9 mouse cellular contexts compared by ENCODE assay signal in genomic region chr1:106583245-106584241, GRCm38 (mm10).
DNase-seq lines count a peak whose midpoint lies in the region; ATAC-seq and TF ChIP-seq lines count a peak whose summit lies in the region.
"Had no signal": no experiment of that assay in that cellular context is flagged by ENCODE, and none has a peak within 500 bp of the region (broad histone marks: within the 10 kb centered on the region; RNA-seq: fewer than 3 reads in every experiment).

No protein-coding gene starts in this region.

- no peak overlapping the region for H3K9ac ChIP-seq in forebrain, postnatal 0 days
- H3K9ac ChIP-seq in forebrain, embryonic 13.5 days = no peak overlapping the region
- no peak overlapping the region for H3K9ac ChIP-seq in hindbrain, postnatal 0 days (replicated peaks; ENCODE audit: low read length)

- no peak overlapping the region for H3K4me2 ChIP-seq in forebrain, postnatal 0 days (ENCODE audit: low read depth)
- H3K4me2 ChIP-seq in forebrain, embryonic 13.5 days = no peak overlapping the region
- no peak overlapping the region for H3K4me2 ChIP-seq in hindbrain, postnatal 0 days (ENCODE audit: low read depth, low read length)

- WGBS in forebrain, postnatal 0 days = 36% methylated on average over 14 of the region's 14 CpGs
- 50% methylated on average over 14 of the region's 14 CpGs for WGBS in forebrain, embryonic 13.5 days
- 35% methylated on average over 14 of the region's 14 CpGs for WGBS in hindbrain, postnatal 0 days
- 62% methylated on average over 14 of the region's 14 CpGs for WGBS in midbrain, embryonic 10.5 days

- no peak; the same call in 1 of the 2 replicates for ATAC-seq in forebrain, postnatal 0 days
- no peak for ATAC-seq in forebrain, embryonic 13.5 days
- peak; percentile 14; the same call in 1 of the 2 replicates for ATAC-seq in hindbrain, postnatal 0 days

- no peak for TF ChIP-seq CTCF in forebrain, postnatal 0 days (IDR thresholded peaks at IDR 0.05; ENCODE audit: low read depth)
- no peak for TF ChIP-seq CTCF in hindbrain, postnatal 0 days (IDR thresholded peaks at IDR 0.05; ENCODE audit: low read depth)

- H3K27ac ChIP-seq in forebrain, postnatal 0 days (ENCODE audit: low read depth, low read length) = peak overlapping the region; percentile 59
- no peak overlapping the region for H3K27ac ChIP-seq in forebrain, embryonic 13.5 days
- H3K27ac ChIP-seq in hindbrain, postnatal 0 days = peak overlapping the region; percentile 77
- peak overlapping the region; percentile 81 for H3K27ac ChIP-seq in midbrain, embryonic 10.5 days (replicated peaks)

- H3K36me3 ChIP-seq in forebrain, postnatal 0 days (ENCODE audit: insufficient read depth) = no peaks in the 10 kb centered on the region
- no peaks in the 10 kb centered on the region for H3K36me3 ChIP-seq in forebrain, embryonic 13.5 days (ENCODE audit: poor library complexity, severe bottlenecking)
- no peaks in the 10 kb centered on the region for H3K36me3 ChIP-seq in hindbrain, postnatal 0 days (ENCODE audit: insufficient read depth, low read length)
- no peaks in the 10 kb centered on the region for H3K36me3 ChIP-seq in midbrain, embryonic 10.5 days

- H3K4me3 ChIP-seq in forebrain, postnatal 0 days (ENCODE audit: low read depth, low read length) = no peak overlapping the region
- no peak overlapping the region for H3K4me3 ChIP-seq in forebrain, embryonic 13.5 days
- no peak overlapping the region for H3K4me3 ChIP-seq in hindbrain, postnatal 0 days (ENCODE audit: low read length)
- no peak overlapping the region for H3K4me3 ChIP-seq in midbrain, embryonic 10.5 days
- H3K4me3 ChIP-seq: megakaryocyte, embryonic 14.5 days had no signal

- H3K27me3 ChIP-seq in forebrain, postnatal 0 days (ENCODE audit: insufficient read depth, low read length) = no peaks in the 10 kb centered on the region
- H3K27me3 ChIP-seq in forebrain, embryonic 13.5 days = no peaks in the 10 kb centered on the region
- no peaks in the 10 kb centered on the region for H3K27me3 ChIP-seq in hindbrain, postnatal 0 days (ENCODE audit: insufficient read depth, low read length)
- H3K27me3 ChIP-seq in midbrain, embryonic 10.5 days (ENCODE audit: low read depth, poor library complexity, severe bottlenecking) = no peaks in the 10 kb centered on the region

- DNase-seq in forebrain, postnatal 0 days = no peak
- peak; percentile 72 for DNase-seq in fat pad, adult 2 months (ENCODE audit: extremely low read depth, low read depth, low spot score)
- peak; percentile 49 for DNase-seq in hindbrain, postnatal 0 days (ENCODE audit: low spot score)
- peak; percentile 53 for DNase-seq in midbrain, embryonic 10.5 days (ENCODE audit: low spot score)
- no peak for DNase-seq in cerebellum, adult 8-10 months
- DNase-seq in cerebellum, adult 11-12 months = no peak
- no peak for DNase-seq in right cerebral cortex, adult 2 months (ENCODE audit: low spot score in 2 of 2)

- no peaks in the 10 kb centered on the region for H3K4me1 ChIP-seq in forebrain, postnatal 0 days (ENCODE audit: insufficient read depth)
- H3K4me1 ChIP-seq in forebrain, embryonic 13.5 days = peaks cover 19% of the 10 kb centered on the region
- H3K4me1 ChIP-seq in hindbrain, postnatal 0 days (ENCODE audit: insufficient read depth, low read length) = peaks cover 10% of the 10 kb centered on the region
- peaks cover 35% of the 10 kb centered on the region for H3K4me1 ChIP-seq in midbrain, embryonic 10.5 days

- H3K9me3 ChIP-seq in forebrain, postnatal 0 days (ENCODE audit: low read length) = no peaks in the 10 kb centered on the region
- no peaks in the 10 kb centered on the region for H3K9me3 ChIP-seq in forebrain, embryonic 13.5 days (replicated peaks)
- H3K9me3 ChIP-seq in hindbrain, postnatal 0 days (ENCODE audit: low read length) = no peaks in the 10 kb centered on the region
- H3K9me3 ChIP-seq in midbrain, embryonic 10.5 days (replicated peaks) = no peaks in the 10 kb centered on the region

Comparison
In these comparisons a context has a peak if more than half of its experiments do, and no peak if none do; other contexts are left out.
1. DNase-seq: peak in fat pad, adult 2 months (single experiment), hindbrain, postnatal 0 days (single experiment) and midbrain, embryonic 10.5 days (single experiment); none in forebrain, postnatal 0 days (single experiment), cerebellum, adult 8-10 months (single experiment), cerebellum, adult 11-12 months (single experiment) and right cerebral cortex, adult 2 months (0 of 2).